Mouse (Mus musculus) midbrain, embryonic 12.5 days (tissue): ENCODE results near the gene Abca1. TPM values are rescaled to one million over a fixed set of nuclear protein-coding genes. Genes with fewer than 3 reads are reported as not detected.

ENCODE experiments used
- polyA plus RNA-seq: library from polyadenylated mRNA; unstranded; fragments of >200 nt; fragmentation: Nextera tagmentation; extraction: Ambion mirVana; gene quantifications from 2 replicates; pipeline ENCODE4 v1.2.1, GENCODE M21; 2016

Gene Abca1
- polyA plus RNA-seq, 1 experiment from 2014 or later: 9.2 TPM

Other genes with a start within 250 kb of the Abca1 start
- not detected in 2 replicates for gene Olfr272, start 240.7 kb downstream of the Abca1 start, polyA plus RNA-seq
- not detected in 2 replicates for gene Olfr270, start 195.3 kb downstream of the Abca1 start, polyA plus RNA-seq
- not detected in 2 replicates for gene Nipsnap3a, start 170.6 kb downstream of the Abca1 start, polyA plus RNA-seq
- 103 and 110 TPM in 2 replicates for gene Nipsnap3b, start 148.0 kb downstream of the Abca1 start, polyA plus RNA-seq